Mouse (Mus musculus) liver, embryonic 16.5 days (tissue): ENCODE data around the gene Map2k5. TPM values are rescaled to one million over a fixed set of nuclear protein-coding genes. Genes with fewer than 3 reads are reported as not detected.

Source experiments
- ATAC-seq: fragments of 200-750 bp; cut with Nextera tagmentation; 2 replicates; pipeline ENCODE4 v1.8.0; 2017; ENCODE audit warnings: low read depth, mild to moderate bottlenecking, moderate number of reproducible peaks, moderate library complexity
- H3K27ac ChIP-seq: fragments of 300-500 bp; sonication (generic); 2 replicates; pipeline ENCODE4 v1.5.1; 2014; ENCODE audit warnings: mild to moderate bottlenecking, low read length
- H3K27me3 ChIP-seq: fragments of 300-500 bp; sonication (generic); 2 replicates; pipeline ENCODE4 v1.6.1; 2014; ENCODE audit warnings: low read depth, low read length, mixed read lengths; ENCODE audit not compliant: control insufficient read depth, insufficient read depth
- H3K36me3 ChIP-seq: fragments of 300-500 bp; sonication (generic); 2 replicates; pipeline ENCODE4 v1.6.1; 2014; ENCODE audit warnings: mild to moderate bottlenecking; ENCODE audit not compliant: control insufficient read depth, insufficient read depth
- H3K4me1 ChIP-seq: fragments of 300-500 bp; sonication (generic); 2 replicates; pipeline ENCODE4 v1.6.1; 2014; ENCODE audit warnings: low read depth, low read length, mixed read lengths; ENCODE audit not compliant: control insufficient read depth
- H3K4me2 ChIP-seq: fragments of 300-500 bp; sonication (generic); 2 replicates; pipeline ENCODE4 v1.6.1; 2014; ENCODE audit warnings: low read depth, low read length, mixed read lengths
- H3K4me3 ChIP-seq: fragments of 300-500 bp; sonication (generic); 2 replicates; pipeline ENCODE4 v1.5.1; 2014; ENCODE audit warnings: low read depth, mild to moderate bottlenecking, low read length
- H3K9ac ChIP-seq: fragments of 300-500 bp; sonication (generic); 2 replicates; pipeline ENCODE4 v1.6.1; 2014; ENCODE audit warnings: low read depth, low read length
- H3K9me3 ChIP-seq: fragments of 300-500 bp; sonication (generic); replicated peaks from 2 replicates; pipeline ENCODE4 v1.6.1; 2016; ENCODE audit warnings: low read length; ENCODE audit not compliant: control insufficient read depth
- WGBS: fragments of 180-500 bp; shearing (Covaris S2); extraction: QIAGEN DNeasy Blood & Tissue Kit; methylation state at CpG from one replicate; pipeline ENCODE4 v1.1.7; 2014; ENCODE audit not compliant: insufficient replicate concordance; 5-methylcytosine and 5-hydroxymethylcytosine counted together
- polyA plus RNA-seq: library from polyadenylated mRNA; unstranded; fragments of >200 nt; fragmentation: Nextera tagmentation; extraction: Ambion mirVana; gene quantifications from 2 replicates; pipeline ENCODE4 v1.2.1, GENCODE M21; 2015

The Map2k5 gene
- polyA plus RNA-seq, 1 experiment from 2014 or later: 7.7 TPM

DNA sequence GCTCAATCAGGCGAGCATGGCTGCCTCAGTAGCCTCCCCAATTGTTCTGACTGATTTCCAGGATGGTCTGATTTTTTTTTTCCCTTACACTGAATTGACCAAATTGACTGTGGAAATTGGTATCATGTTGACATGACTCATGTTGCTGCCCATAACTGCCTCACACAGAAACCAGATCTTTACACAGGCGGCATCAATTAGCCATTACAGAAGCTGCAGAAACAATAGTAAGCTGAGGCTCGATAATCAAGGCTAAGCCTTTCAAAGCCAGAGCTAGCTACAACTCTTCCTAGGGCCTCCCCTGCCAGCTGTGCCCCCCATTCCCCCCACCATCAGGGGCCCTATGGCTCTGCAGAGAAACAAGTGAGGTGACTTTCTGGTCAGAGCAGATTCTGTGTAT is 107.9 kb downstream of the Map2k5 start:
- WGBS: 55% methylated on average over 3 of the region's 3 CpGs

GRCm38 (mm10) chr9:63263188-63263587 is 114.5 kb downstream of the Map2k5 start:
- Histone ChIP-seq H3K4me2 (no peak overlapping the region), H3K9ac (no peak overlapping the region), H3K4me3 (no peak overlapping the region), H3K36me3 (no peaks in the 10 kb centered on the region), H3K9me3 (no peaks in the 10 kb centered on the region), H3K4me1 (no peaks in the 10 kb centered on the region), H3K27ac (no peak overlapping the region), H3K27me3 (no peaks in the 10 kb centered on the region)
- 43% methylated on average over 1 of the region's 1 CpGs for WGBS
- ATAC-seq: no peak

More for the DNA sequence above, 107.9 kb downstream of the Map2k5 start:
- Histone ChIP-seq H3K4me3 (no peak overlapping the region), H3K36me3 (no peaks in the 10 kb centered on the region), H3K27ac (no peak overlapping the region), H3K9me3 (no peaks in the 10 kb centered on the region), H3K4me1 (no peaks in the 10 kb centered on the region), H3K9ac (no peak overlapping the region), H3K27me3 (no peaks in the 10 kb centered on the region), H3K4me2 (no peak overlapping the region)
- no peak for ATAC-seq

- WGBS: 64% methylated on average over 3 of the region's 3 CpGs
- Histone ChIP-seq H3K36me3 (no peaks in the 10 kb centered on the region), H3K9me3 (no peaks in the 10 kb centered on the region), H3K27me3 (no peaks in the 10 kb centered on the region), H3K4me1 (no peaks in the 10 kb centered on the region), H3K27ac (no peak overlapping the region), H3K4me3 (no peak overlapping the region), H3K4me2 (no peak overlapping the region), H3K9ac (no peak overlapping the region)
- no peak for ATAC-seq
Observed at GRCm38 (mm10) chr9:63258768-63259167, 118.9 kb downstream of the Map2k5 start.

DNA sequence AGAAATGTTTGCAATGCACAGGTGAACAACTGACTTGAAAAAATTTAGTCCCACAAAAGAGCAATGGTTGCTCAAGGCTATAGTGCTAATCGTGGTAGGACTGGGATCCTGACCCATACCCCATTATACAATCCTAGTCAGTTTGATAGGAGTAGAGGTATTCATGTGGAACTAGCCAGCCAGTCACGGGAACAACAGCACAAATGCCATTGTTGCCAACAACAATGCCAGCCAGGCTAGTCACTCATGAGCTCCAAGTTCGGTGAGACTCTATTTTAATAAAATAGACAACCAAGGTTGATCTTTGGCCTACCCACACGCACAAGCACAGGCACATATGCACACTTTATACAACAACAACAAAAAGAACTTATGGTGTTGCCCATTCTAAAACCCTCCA is 120.0 kb downstream of the Map2k5 start:
- Histone ChIP-seq H3K9me3 (no peaks in the 10 kb centered on the region), H3K27me3 (no peaks in the 10 kb centered on the region), H3K27ac (no peak overlapping the region), H3K9ac (no peak overlapping the region), H3K36me3 (no peaks in the 10 kb centered on the region), H3K4me2 (no peak overlapping the region), H3K4me1 (no peaks in the 10 kb centered on the region), H3K4me3 (no peak overlapping the region)
- ATAC-seq: no peak
- WGBS: 72% methylated on average over 4 of the region's 4 CpGs

- no peaks in the 10 kb centered on the region for H3K27me3 ChIP-seq
- no peaks in the 10 kb centered on the region for H3K4me1 ChIP-seq
- no peak overlapping the region for H3K27ac ChIP-seq
- H3K9ac ChIP-seq: no peak overlapping the region
- H3K4me2 ChIP-seq: no peak overlapping the region
- no peaks in the 10 kb centered on the region for H3K9me3 ChIP-seq
- WGBS: 80% methylated on average over 19 of the region's 19 CpGs
- no peak for ATAC-seq
- H3K4me3 ChIP-seq: no peak overlapping the region
- no peaks in the 10 kb centered on the region for H3K36me3 ChIP-seq
Observed at GRCm38 (mm10) chr9:63250841-63251626, 126.7 kb downstream of the Map2k5 start.

DNA sequence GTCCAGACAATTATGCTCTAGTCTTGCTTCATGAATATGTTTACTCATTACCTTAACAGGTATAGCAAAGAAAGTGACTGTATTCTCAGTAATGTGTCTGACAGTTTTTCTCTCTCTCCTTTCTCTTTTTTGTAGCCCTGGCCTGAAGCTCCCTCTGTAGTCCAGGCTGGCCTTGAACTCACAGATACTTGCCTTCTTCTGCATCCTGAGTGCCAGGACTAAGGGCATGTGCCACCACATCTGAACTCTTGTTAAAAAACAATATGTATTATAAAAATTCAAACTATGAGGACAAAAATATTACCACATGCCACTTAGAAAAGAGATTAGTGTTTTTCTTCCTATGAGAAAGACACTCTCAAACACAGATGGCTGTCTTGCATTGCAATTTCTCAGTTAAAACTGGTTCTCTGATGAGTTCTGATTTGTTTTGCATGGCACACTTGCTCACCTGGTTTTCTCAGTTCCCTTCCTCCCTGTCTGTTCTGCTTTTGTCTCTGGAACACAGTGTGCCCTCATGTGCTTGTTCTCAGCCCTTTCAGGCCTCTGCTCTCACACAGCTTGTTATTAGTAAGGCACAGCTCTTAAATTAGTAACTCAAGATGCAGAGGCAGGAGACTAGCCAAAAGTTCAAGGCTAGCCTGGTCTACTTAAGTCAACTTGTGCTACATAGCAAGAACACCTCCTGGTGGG is 129.5 kb downstream of the Map2k5 start:
- H3K4me1 ChIP-seq: no peaks in the 10 kb centered on the region
- no peak overlapping the region for H3K9ac ChIP-seq
- no peak overlapping the region for H3K4me2 ChIP-seq
- H3K27me3 ChIP-seq: no peaks in the 10 kb centered on the region
- no peak overlapping the region for H3K27ac ChIP-seq
- no peak overlapping the region for H3K4me3 ChIP-seq
- H3K9me3 ChIP-seq: no peaks in the 10 kb centered on the region
- no peak for ATAC-seq
- H3K36me3 ChIP-seq: no peaks in the 10 kb centered on the region

DNA sequence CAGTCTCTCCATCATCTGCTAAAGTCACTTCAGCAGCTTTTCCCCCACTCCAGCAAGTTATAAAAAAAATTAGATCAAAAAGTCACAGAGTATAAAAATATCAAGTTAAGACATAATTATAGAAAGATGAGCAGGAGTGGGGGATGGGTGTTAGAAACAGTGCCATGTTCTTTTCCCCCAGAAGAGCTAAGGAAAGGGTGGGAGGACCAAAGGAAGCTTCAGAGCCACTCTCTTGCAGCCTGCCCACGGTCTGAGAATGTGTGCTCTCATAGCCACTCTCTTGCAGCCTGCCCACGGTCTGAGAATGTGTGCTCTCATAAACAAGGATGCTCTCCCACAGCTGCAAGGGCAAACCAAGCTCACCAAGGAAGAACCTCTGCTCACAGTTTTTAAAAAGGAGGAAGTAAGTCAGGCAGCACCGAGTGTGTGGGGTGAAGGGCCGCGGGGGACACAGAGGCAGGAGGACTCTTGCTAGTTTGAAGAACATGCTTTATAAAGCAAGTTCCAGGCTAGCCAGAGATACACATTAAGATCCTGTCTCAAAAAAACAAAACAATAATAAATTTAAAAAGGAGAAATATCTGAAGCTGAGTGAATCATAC is 131.0 kb downstream of the Map2k5 start:
- H3K36me3 ChIP-seq: no peaks in the 10 kb centered on the region
- H3K4me2 ChIP-seq: no peak overlapping the region
- H3K9ac ChIP-seq: no peak overlapping the region
- H3K27me3 ChIP-seq: no peaks in the 10 kb centered on the region
- no peak for ATAC-seq
- 24% methylated on average over 5 of the region's 5 CpGs for WGBS
- H3K9me3 ChIP-seq: no peaks in the 10 kb centered on the region
- H3K27ac ChIP-seq: no peak overlapping the region
- no peaks in the 10 kb centered on the region for H3K4me1 ChIP-seq
- H3K4me3 ChIP-seq: no peak overlapping the region

- Histone ChIP-seq H3K27ac (no peak overlapping the region), H3K9ac (no peak overlapping the region), H3K4me1 (no peaks in the 10 kb centered on the region), H3K36me3 (no peaks in the 10 kb centered on the region), H3K9me3 (no peaks in the 10 kb centered on the region), H3K4me2 (no peak overlapping the region), H3K27me3 (no peaks in the 10 kb centered on the region), H3K4me3 (no peak overlapping the region)
- no peak for ATAC-seq
- WGBS: 46% methylated on average over 6 of the region's 6 CpGs
Observed at GRCm38 (mm10) chr9:63241961-63242360, 135.7 kb downstream of the Map2k5 start.

DNA sequence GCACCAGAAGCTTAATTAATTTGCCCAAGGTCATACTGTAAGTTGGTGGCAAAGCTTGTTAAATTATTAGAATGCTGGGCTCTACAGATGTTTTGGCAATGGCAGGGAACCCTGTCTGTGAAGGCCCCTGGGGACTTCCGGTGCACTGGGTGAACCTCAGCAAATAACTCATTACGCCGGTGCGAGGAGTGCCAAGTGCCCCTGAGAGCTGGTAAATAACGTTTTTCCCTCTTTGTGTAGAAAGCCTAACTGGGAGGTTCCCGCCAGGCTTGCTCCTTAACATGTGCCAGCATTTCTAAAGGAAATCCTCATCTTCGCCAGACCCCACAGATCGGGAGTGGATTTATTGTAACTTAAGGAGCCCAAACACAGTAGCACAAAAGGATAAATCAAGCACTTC is 136.5 kb downstream of the Map2k5 start:
- 65% methylated on average over 8 of the region's 8 CpGs for WGBS
- ATAC-seq: no peak

More for the DNA sequence above, 136.5 kb downstream of the Map2k5 start:
- H3K36me3 ChIP-seq: no peaks in the 10 kb centered on the region
- H3K9me3 ChIP-seq: no peaks in the 10 kb centered on the region
- no peak overlapping the region for H3K9ac ChIP-seq
- no peak overlapping the region for H3K27ac ChIP-seq
- no peak overlapping the region for H3K4me2 ChIP-seq
- H3K27me3 ChIP-seq: no peaks in the 10 kb centered on the region
- H3K4me1 ChIP-seq: no peaks in the 10 kb centered on the region
- no peak overlapping the region for H3K4me3 ChIP-seq
